Mouse (Mus musculus): ENCODE measurements around the gene Adora1. TPM values are rescaled to one million over a fixed set of nuclear protein-coding genes. Genes with fewer than 3 reads are reported as not detected.

Adora1 gene
- polyA plus RNA-seq, 1 experiment from 2014 or later, result 0.30 TPM

DNA sequence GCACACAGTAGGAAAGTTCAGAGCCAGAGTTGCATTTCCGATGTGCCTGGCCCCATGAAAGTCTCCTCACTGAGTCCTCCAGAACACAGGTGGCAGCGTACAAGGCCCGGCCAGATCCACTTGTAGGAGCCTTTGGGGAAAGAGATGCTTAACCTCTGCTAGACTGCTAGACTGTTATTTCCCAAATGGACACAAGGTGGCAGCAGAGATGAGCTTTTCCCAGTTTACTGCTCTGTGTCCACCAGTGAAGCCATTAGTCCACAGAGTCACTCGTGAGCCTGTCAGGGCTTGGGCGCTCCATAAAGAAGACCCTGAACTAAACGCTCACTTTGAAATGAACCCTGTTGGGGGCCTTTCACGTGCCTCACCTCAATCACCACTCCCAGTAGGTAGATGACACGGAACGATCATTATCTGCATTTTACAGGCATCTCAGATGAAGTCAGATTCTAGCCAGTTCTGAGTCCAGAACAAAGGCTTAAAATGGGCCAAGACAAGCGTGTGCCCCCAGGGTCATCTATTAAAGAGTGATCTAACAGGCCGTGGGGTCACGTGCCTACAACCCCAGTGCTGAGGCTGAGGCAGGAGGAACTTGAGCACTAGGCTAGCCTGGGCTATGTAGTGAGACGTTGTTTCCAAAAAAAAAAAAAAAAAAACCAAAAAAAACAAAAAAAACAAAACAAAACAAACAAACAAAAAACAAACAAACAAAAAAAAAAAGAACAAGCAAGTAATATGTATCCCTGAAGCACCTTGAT, 83.4 kb downstream of the Adora1 start:
- DNase-seq (peak; percentile 96), ATAC-seq (ENCODE audit: insufficient read depth) (peak; percentile 83)
- Histone ChIP-seq H3K4me1 (ENCODE audit: insufficient read depth) (no peaks in the 10 kb centered on the region), H3K9ac (no peak overlapping the region), H3K36me3 (ENCODE audit: insufficient read depth) (no peaks in the 10 kb centered on the region), H3K27ac (ENCODE audit: low read depth) (no peak overlapping the region), H3K4me2 (no peak overlapping the region), H3K4me3 (ENCODE audit: low read depth, low read length) (no peak overlapping the region), H3K9me3 (ENCODE audit: low read depth, low read length) (no peaks in the 10 kb centered on the region), H3K27me3 (ENCODE audit: insufficient read depth, low read length) (no peaks in the 10 kb centered on the region; the same call in 1 of the 2 replicates)
- peak; percentile 93 for TF ChIP-seq CTCF (IDR thresholded peaks at IDR 0.05; ENCODE audit: low read depth)
- WGBS, result 28% methylated on average over 13 of the region's 13 CpGs

DNA sequence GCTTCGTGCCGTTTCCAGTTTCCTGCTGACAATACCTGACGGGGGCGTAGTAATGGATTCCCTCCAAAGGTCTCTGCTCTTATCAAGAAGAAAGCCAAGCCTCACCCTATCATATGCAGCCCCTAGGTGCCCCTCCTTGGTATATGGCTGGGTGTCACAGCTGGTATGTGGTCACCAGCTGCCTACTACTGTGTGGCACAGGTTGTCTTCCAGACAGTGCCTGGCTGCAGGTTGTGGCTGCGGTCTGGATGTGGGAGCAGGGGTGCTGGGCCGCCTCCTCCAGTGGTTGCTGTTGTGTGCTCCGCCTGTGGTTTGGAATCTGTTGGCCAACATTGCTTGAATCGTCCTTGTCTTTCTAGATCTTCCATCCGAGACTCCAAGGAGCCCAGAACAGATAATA, 84.5 kb downstream of the Adora1 start:
- DNase-seq (no peak), ATAC-seq (ENCODE audit: insufficient read depth) (no peak)
- Histone ChIP-seq H3K9ac (no peak overlapping the region), H3K9me3 (ENCODE audit: low read depth, low read length) (no peaks in the 10 kb centered on the region), H3K27ac (ENCODE audit: low read depth) (no peak overlapping the region), H3K4me2 (no peak overlapping the region), H3K4me3 (ENCODE audit: low read depth, low read length) (no peak overlapping the region), H3K36me3 (ENCODE audit: insufficient read depth) (no peaks in the 10 kb centered on the region), H3K4me1 (ENCODE audit: insufficient read depth) (no peaks in the 10 kb centered on the region), H3K27me3 (ENCODE audit: insufficient read depth, low read length) (no peaks in the 10 kb centered on the region; the same call in 1 of the 2 replicates)
- 89% methylated on average over 9 of the region's 9 CpGs for WGBS
- TF ChIP-seq CTCF (IDR thresholded peaks at IDR 0.05; ENCODE audit: low read depth), result no peak

DNA sequence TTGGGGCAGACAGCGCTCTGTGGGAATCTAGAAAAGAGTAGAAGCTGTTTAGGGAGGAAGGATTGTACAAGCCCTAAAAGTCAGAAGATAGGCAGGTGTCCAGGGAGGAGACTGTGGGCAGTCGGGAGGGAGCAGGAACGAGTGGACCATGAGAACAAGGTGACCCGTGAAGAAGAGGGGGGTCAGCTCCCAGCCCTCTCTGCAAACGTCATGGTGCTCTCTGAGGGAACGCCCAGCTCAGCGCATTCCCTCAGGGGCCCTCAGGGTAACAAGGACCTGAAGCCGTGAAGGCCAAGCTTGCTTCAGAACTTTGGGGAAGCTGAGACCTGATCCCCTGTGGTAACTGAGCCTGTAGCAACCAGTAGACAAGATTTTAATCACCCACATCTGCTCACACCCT, 85.2 kb downstream of the Adora1 start:
- Histone ChIP-seq H3K27me3 (ENCODE audit: insufficient read depth, low read length) (no peaks in the 10 kb centered on the region; the same call in 1 of the 2 replicates), H3K9ac (no peak overlapping the region), H3K36me3 (ENCODE audit: insufficient read depth) (no peaks in the 10 kb centered on the region), H3K4me3 (ENCODE audit: low read depth, low read length) (no peak overlapping the region), H3K4me1 (ENCODE audit: insufficient read depth) (no peaks in the 10 kb centered on the region), H3K9me3 (ENCODE audit: low read depth, low read length) (no peaks in the 10 kb centered on the region), H3K4me2 (no peak overlapping the region), H3K27ac (ENCODE audit: low read depth) (no peak overlapping the region)
- ATAC-seq (ENCODE audit: insufficient read depth) (no peak), DNase-seq (no peak)
- no peak for TF ChIP-seq CTCF (IDR thresholded peaks at IDR 0.05; ENCODE audit: low read depth)
- 44% methylated on average over 8 of the region's 8 CpGs for WGBS

Other genes with a start within 250 kb of the Adora1 start
- 173 and 174 TPM in 2 replicates for gene Fmod, start 198.2 kb downstream of the Adora1 start, polyA plus RNA-seq (2014; fragmentation: Nextera tagmentation; extraction: Ambion mirVana)
- gene Btg2, start 156.3 kb downstream of the Adora1 start, polyA plus RNA-seq (2014; fragmentation: Nextera tagmentation; extraction: Ambion mirVana), result 77.2 and 81.0 TPM in 2 replicates
- not detected in 2 replicates for gene Chit1, start 124.2 kb downstream of the Adora1 start, polyA plus RNA-seq (2014; fragmentation: Nextera tagmentation; extraction: Ambion mirVana)
- 0.54 TPM in 1 of 2 replicates, not detected in the other for gene Chil1, start 53.3 kb downstream of the Adora1 start, polyA plus RNA-seq (2014; fragmentation: Nextera tagmentation; extraction: Ambion mirVana)
- not detected in 2 replicates for gene Mybph, start 42.0 kb downstream of the Adora1 start, polyA plus RNA-seq (2014; fragmentation: Nextera tagmentation; extraction: Ambion mirVana)
- not detected in 2 replicates for gene Myog, start 54.6 kb upstream of the Adora1 start, polyA plus RNA-seq (2014; fragmentation: Nextera tagmentation; extraction: Ambion mirVana)
- 2.4 and 2.6 TPM in 2 replicates for gene Ppfia4, start 97.5 kb upstream of the Adora1 start, polyA plus RNA-seq (2014; fragmentation: Nextera tagmentation; extraction: Ambion mirVana)
- 106 TPM in 2 replicates for gene Tmem183a, start 126.5 kb upstream of the Adora1 start, polyA plus RNA-seq (2014; fragmentation: Nextera tagmentation; extraction: Ambion mirVana)
- gene 4933406M09Rik, start 150.5 kb upstream of the Adora1 start, polyA plus RNA-seq (2014; fragmentation: Nextera tagmentation; extraction: Ambion mirVana), result not detected in 2 replicates
- gene Cyb5r1, start 170.1 kb upstream of the Adora1 start, polyA plus RNA-seq (2014; fragmentation: Nextera tagmentation; extraction: Ambion mirVana), result 33.9 and 37.8 TPM in 2 replicates
- gene Adipor1, start 179.9 kb upstream of the Adora1 start, polyA plus RNA-seq (2014; fragmentation: Nextera tagmentation; extraction: Ambion mirVana), result 83.9 and 86.8 TPM in 2 replicates
- gene Klhl12, start 220.1 kb upstream of the Adora1 start, polyA plus RNA-seq (2014; fragmentation: Nextera tagmentation; extraction: Ambion mirVana), result 26.6 and 29.9 TPM in 2 replicates

All from lung, embryonic 14.5 days (tissue).